Mouse (Mus musculus) left cerebral cortex, adult 11 months (tissue): Measurements from ENCODE around the gene Ppil2.

ENCODE experiments used
- DNase-seq: peaks from one replicate; pipeline ENCODE4 v3.0.0; 2022; ENCODE audit warnings: low spot score

Ppil2 gene

GRCm38 (mm10) chr16:17102630-17103220 lies 8.3 kb downstream of the Ppil2 start:
- DNase-seq = no peak

DNA sequence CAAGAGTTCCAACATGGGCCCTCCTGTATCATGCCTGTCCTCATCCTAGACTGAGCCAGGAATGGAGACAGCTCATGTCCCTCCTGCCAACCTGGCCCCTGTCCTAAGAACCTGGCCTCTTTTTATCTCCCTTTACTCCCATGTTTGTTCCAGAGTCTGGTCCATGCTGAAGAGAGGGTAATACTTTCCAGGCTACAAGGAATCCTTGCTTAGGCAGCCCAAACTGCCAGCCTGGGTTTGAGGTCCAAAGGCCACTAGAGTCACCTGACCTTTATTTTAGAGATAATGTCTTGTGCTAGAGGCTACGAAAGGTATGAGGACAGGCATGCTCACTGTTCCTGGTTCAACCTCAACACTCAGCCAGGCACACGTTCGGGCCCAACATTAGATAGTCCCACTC lies 14.1 kb downstream of the Ppil2 start:
- DNase-seq = no peak

DNA sequence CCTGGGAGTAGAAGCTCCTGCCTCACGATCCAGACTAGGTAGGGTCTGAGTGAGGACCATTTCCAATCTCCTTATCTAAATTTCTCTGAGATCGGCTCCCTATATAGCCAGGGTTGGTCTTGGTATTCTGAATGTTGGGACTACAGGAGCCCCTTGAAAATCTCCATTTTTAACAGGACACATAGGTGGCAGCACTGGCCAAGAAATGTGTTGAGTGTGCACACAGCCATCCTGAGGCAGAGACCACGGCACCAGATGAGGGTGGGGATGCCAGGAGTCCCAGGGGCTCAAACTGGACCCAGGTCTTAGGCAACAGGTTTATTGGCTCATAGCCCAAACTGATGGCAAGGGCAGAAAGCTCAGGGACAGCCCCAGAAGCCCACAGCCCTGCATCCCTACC lies 22.7 kb downstream of the Ppil2 start:
- no peak for DNase-seq

- DNase-seq = no peak
These were observed 24.3 kb downstream of the Ppil2 start for GRCm38 (mm10) chr16:17086669-17087193.

- DNase-seq = no peak
These were observed 24.8 kb downstream of the Ppil2 start for GRCm38 (mm10) chr16:17086241-17086640.

- no peak for DNase-seq
These were observed 25.4 kb downstream of the Ppil2 start for GRCm38 (mm10) chr16:17085636-17086035.

DNA sequence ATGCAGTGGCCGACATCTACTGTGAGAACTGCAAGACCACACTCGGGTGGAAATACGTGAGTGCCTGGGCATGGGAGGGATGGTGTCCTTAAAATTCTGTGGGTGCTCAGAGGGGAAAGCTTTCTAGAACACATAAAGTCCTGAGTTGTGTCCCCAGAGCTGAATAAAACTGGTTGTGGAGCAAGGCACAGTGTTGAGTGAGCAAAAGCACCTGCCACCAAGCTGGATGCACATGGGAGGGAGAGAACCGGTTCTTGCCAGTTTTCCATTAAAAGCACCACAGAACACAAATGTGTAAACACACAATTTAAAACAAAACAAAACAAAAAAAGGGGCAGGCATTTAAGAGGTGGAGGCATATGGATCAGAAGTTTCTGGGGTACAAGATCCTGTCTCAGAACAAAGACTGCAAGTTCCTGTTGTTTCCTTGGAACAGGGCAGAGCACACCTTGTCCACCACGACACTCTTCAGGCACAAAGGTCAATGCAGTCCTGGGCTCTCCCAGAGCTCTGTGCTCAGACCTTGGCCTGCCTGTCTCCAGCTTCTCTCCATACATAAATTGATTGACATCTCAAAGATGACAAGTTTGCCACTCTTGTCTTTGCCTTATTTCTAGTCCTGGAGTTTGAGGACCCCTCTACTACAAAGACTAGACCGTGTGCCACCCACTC lies 28.8 kb downstream of the Ppil2 start:
- no peak for DNase-seq

DNA sequence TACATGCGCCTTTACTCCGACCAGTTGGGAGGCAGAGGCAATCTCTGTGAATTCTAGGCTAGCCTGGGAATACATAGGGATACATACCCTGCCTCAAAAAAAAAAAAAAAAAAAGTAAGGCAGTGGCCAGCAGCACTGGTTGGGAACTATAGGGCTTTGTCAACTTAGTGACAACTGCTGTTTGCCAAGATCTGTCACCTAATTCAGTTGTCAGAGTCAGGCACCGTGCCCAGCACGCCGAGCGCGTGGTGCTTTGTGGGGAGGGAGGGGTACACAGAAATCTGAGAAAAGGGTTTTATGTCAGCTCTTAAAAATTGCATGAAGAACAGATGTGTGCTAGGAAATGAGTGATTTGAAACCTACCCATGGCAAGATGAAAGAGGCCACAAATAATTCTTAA lies 33.0 kb downstream of the Ppil2 start:
- no peak for DNase-seq

- no peak for DNase-seq
These were observed 34.2 kb downstream of the Ppil2 start for GRCm38 (mm10) chr16:17076869-17077268.

DNA sequence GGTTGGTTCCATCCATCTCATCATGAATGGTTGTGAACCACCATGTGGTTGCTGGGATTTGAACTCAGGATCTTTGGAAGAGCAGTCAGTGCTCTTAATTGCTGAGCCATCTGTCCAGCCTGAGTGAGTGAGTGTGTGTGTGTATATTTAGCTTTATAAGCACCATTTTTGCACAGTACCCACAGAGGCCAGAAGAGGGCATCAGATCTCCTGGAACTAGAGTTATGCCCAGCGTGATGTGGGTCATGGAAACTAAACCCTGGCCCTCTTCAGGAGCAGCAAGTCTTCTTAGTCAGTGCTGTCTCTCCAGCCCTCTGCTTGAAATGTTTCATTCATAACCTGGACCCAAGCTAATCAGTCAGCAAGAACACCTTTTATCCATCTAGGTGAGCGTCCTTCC lies 34.8 kb downstream of the Ppil2 start:
- no peak for DNase-seq

GRCm38 (mm10) chr16:17073000-17073399 lies 38.1 kb downstream of the Ppil2 start:
- DNase-seq = no peak

GRCm38 (mm10) chr16:17070716-17071115 lies 40.3 kb downstream of the Ppil2 start:
- no peak for DNase-seq

DNA sequence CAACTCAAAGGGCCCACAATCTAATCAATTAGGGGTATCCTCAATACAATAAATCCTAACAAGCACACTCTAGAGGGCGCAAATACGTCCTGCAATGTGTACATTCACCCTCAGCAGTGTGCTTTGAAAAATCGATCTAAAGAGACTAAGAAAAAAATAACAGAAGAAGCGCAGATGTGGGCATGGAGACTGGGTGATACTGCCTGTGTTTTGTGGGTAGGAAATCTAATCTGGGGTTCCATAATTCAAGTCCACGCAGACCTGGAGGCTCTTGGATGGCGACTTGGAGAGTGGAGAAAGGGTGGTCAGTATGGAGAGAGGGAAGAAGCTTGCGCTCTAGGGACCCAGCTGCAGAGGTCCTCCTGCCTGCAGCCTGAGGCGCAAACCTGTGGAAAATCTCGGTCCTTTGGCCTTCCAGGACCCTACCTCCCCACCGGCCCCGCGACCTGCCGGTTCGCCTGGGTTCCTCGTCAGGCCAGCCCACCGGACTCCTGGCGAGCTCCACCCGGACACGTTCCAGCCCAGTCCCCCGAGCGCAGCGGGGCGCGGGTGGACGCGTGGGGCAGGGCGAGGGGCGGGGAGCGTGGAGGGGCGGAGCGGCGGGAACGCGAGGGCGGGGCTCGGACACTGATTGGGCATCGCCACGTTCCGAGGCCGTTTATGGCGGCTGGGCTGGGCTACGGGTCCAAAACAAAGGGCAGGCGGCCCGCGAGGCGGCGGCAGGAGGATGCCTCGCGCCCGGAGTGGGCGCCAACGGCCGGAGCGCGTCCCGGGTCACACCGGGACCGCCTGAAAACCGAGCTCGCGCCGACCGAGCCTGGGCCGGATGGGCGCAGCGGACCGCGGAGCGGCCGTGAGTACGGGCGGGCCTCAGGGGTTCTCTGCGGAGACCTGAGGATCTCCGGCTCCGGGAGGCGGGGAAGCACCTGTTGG lies 41.3 kb downstream of the Ppil2 start, which contains the start of gene Ypel1:
Ypel1 (plus strand) TSS at position 186 of the 933 bp plus-strand sequence.
- DNase-seq = peak; percentile 61

DNA sequence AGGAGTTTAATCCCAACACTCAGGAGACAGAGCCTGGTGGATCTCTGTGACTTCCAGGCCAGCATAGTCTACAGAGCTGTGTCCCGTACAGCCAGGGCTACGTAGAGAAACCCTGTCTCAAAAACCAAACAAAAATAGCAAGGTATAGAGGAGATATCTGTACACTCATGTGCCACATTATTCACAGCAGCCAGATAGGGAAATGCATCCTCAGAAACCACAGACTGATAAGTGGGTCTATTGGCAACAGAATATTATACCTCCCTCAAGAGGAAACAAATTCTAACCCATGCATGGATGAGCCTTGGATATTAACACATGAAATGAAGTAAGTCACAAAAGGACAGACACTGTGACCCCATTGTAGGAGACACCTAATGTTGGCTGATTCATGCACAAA lies 43.5 kb downstream of the Ppil2 start:
- DNase-seq = no peak

DNA sequence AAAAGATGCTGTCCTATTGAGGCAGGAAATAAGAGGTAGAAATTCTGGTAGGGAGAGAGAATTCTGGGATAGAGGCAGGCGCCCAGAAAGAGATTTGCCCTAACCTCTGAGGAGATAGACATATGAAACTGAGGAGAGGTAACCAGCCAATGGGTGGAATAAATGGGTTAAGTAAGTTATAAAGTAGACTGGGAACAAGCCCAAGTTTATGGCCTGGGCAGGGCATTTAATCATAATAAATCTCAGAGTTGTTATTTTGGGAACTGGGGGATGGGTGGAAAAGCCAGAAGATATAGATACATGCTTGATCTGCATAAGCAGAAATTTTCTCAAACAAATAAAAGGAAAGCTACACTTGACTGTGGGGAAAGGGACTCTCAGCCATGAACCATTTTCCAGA lies 48.7 kb downstream of the Ppil2 start:
- DNase-seq = no peak

DNA sequence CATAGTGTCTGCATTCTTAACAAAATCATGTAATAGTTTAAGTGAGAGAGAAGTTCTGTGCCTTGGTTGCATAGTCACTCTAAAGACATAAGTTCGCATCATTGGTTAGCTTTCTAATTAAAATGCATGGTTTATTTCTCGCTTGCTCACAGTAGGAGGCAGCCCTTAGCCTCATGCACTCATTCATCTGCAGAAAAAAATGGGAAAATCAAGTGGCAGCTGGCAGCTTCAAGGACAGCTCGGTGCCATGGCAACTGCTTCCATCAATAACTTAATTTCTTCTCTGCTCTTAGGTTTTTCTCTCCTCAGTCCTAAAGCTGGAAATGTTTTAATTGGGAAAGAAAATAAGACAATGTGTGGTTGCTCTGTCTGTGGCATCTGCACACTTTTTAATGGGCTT lies 55.5 kb downstream of the Ppil2 start:
- no peak for DNase-seq

- no peak for DNase-seq
These were observed 57.2 kb downstream of the Ppil2 start for GRCm38 (mm10) chr16:17053903-17054302.

DNA sequence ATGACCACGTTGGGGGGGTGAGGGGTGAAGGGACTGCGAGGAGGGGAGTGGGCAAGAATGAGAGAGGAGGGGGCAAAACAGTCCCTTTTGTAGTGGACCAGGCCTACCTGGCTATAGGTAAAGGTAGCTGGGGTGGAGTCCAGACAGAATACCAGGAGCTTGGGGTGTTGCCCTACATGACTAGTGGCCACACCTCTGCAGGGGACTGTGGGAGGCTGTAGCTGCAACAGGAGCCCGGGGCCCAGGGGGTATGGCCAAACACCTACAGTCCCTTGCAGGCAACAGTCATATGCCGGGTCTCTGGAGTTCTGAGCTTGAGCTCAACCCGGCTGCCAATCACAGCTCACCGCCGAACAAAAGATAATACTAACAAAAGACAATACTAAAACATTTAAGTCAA lies 59.0 kb downstream of the Ppil2 start:
- DNase-seq = no peak

DNA sequence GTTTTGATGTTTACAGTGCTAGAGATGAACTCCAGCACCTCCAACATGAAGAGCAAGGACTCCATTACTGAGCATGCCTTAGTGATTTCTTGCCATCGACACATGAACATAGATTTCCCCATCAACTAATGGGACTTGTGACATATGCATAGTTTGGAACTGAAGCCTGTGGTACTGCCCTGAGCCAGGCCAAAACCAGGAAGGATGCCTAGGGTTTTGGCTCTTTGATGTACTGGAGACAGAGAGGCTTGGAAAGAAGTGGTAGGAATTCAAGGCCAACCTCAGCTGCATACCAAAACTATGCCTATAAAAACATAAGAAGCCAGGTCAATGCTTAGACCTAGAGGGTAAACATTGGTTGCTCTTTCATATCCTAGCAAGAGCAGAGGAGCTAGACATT lies 61.2 kb downstream of the Ppil2 start:
- DNase-seq = no peak

DNA sequence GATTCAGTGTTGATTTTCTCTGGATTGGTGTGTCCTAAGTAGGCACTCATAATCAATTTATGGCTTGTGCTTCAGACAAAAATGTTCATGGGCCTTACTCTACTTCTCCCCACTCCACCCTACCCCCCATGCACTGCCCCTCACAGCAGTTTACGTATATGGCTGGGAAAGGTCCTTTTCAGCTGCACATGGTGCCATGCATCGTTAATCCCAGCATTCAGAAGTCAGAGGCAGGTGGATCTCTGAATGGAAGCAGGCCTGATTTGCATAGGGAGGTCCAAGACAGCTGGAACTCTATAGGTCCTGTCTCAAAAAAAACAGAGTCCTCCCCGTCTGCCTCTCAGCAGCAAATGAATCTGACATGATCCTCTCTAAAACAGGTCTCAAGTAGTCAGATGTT lies 65.8 kb downstream of the Ppil2 start:
- no peak for DNase-seq

GRCm38 (mm10) chr16:17044320-17044719 lies 66.7 kb downstream of the Ppil2 start:
- no peak for DNase-seq

DNA sequence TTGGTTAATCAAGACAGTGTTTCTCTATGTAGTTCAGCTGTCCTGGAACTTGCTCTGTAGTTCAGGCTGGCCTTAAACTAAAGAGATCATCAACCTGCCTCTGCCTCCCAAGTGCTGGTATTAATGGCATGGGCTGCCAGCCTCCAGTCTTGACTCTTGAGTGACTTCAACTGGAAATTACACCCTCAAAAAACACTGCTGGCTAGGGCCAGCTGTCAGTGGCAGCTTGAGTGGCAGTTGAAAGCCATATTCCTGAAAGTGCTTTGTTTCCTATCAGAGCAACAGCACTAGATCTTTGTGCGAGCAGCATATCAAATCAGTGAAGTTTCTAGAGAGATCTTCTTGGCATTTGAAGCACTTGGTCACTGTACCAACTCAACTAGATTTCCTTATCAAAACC lies 69.6 kb downstream of the Ppil2 start:
- no peak for DNase-seq

- DNase-seq = no peak
These were observed 70.3 kb downstream of the Ppil2 start for GRCm38 (mm10) chr16:17040716-17041115.
